Mouse (Mus musculus) adrenal gland, postnatal 14 days (tissue): ENCODE measurements at regions not wholly inside any gene's neighbourhood (a gene's known extent, or its start where the extent isn't known, plus 50 kb on each side); places are given as distances from the start of the nearest gene placed in this dataset.
A peak's percentile ranks its signal among the peaks of the same experiment; 100 is the strongest.

ENCODE experiments used
- DNase-seq: peaks from one replicate; pipeline ENCODE4 v3.0.0; 2021; ENCODE audit warnings: mixed read lengths

GRCm38 (mm10) chr9:111838069-111838820 is 148.1 kb upstream of the Stac start:
- no peak for DNase-seq

GRCm38 (mm10) chr9:111822094-111822493 is 131.9 kb upstream of the Stac start:
- no peak for DNase-seq

- no peak for DNase-seq
These were observed 127.3 kb upstream of the Stac start for GRCm38 (mm10) chr9:111817461-111817860.

GRCm38 (mm10) chr9:111804931-111805330 is 114.8 kb upstream of the Stac start:
- no peak for DNase-seq

GRCm38 (mm10) chr9:111801381-111801780 is 111.2 kb upstream of the Stac start:
- DNase-seq, result no peak

- no peak for DNase-seq
These were observed 110.7 kb upstream of the Stac start for GRCm38 (mm10) chr9:111800869-111801268.

- DNase-seq, result no peak
These were observed 88.8 kb upstream of the Stac start for GRCm38 (mm10) chr9:111778981-111779380.

- no peak for DNase-seq
These were observed 87.4 kb upstream of the Stac start for GRCm38 (mm10) chr9:111777433-111778135.

GRCm38 (mm10) chr9:111774229-111774628 is 84.1 kb upstream of the Stac start:
- DNase-seq, result no peak

- no peak for DNase-seq
These were observed 72.7 kb upstream of the Stac start for GRCm38 (mm10) chr9:111762653-111763468.

- peak; percentile 12 for DNase-seq
These were observed 65.1 kb upstream of the Stac start for GRCm38 (mm10) chr9:111755235-111755634.

GRCm38 (mm10) chr9:111746151-111746550 is 56.0 kb upstream of the Stac start:
- peak; percentile 15 for DNase-seq

- DNase-seq, result no peak
These were observed 55.1 kb upstream of the Stac start for GRCm38 (mm10) chr9:111745206-111745605.
